Mouse (Mus musculus) ES-E14 (cell line): ENCODE measurements around the gene Csgalnact2.

Experiments
- CHD2 ChIP-seq: IDR thresholded peaks from 2 replicates; pipeline ENCODE4 v1.6.1; 2014; ENCODE audit warnings: mild to moderate bottlenecking, low read depth, low read length, inconsistent platforms
- HCFC1 ChIP-seq: IDR thresholded peaks from 2 replicates; pipeline ENCODE4 v1.6.1; 2012; ENCODE audit warnings: low read length, inconsistent platforms, borderline replicate concordance; ENCODE audit not compliant: insufficient read depth
- MAFK ChIP-seq: IDR thresholded peaks from 2 replicates; pipeline ENCODE4 v1.6.1; 2014; ENCODE audit warnings: mild to moderate bottlenecking, low read depth, low read length, inconsistent platforms; ENCODE audit not compliant: insufficient read depth

DNA sequence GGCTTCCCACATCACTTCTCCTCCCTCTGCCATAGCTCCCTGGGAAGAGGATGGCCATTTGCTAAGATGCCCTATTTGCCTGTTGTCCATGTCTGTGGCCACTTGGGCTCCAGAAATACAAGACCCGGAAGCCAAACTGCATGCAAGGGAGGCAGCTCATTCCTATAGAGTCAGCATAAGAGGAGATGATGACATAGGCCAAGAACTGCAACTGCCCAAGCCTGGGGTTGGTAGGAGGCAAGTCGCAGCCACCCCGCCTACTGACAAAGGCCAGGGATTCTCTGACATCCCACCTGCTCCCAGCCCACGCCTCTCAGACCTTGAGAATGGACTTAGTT is 68.0 kb downstream of the Csgalnact2 start:
- no peak for TF ChIP-seq CHD2
- no peak for TF ChIP-seq HCFC1
- TF ChIP-seq MAFK = no peak
